30 mouse cellular contexts compared by ENCODE assay signal in genomic region chr13:115465689-115466088, GRCm38 (mm10).
"Had no signal": no experiment of that assay in that cellular context is flagged by ENCODE, and none has a peak within 500 bp of the region (broad histone marks: within the 10 kb centered on the region; RNA-seq: fewer than 3 reads in every experiment).

No protein-coding gene starts in this region.

- H3K4me3 ChIP-seq: left cerebral cortex, adult 2 months; limb, embryonic 12.5 days; limb, embryonic 15.5 days; liver, embryonic 13.5 days; liver, embryonic 15.5 days; lung, embryonic 15.5 days; megakaryocyte, embryonic 14.5 days; midbrain, embryonic 10.5 days; midbrain, embryonic 12.5 days; midbrain, embryonic 13.5 days; midbrain, embryonic 15.5 days; myocyte; neural tube, embryonic 12.5 days had no signal

- H3K27me3 ChIP-seq: limb, embryonic 12.5 days; limb, embryonic 15.5 days; liver, embryonic 13.5 days; liver, embryonic 15.5 days; lung, embryonic 15.5 days; megakaryocyte, embryonic 14.5 days; midbrain, embryonic 12.5 days; midbrain, embryonic 13.5 days; midbrain, embryonic 15.5 days; neural tube, embryonic 12.5 days had no signal

- H3K27ac ChIP-seq: left cerebral cortex, adult 2 months; limb, embryonic 12.5 days; limb, embryonic 15.5 days; liver, embryonic 13.5 days; liver, embryonic 14.5 days; liver, embryonic 15.5 days; lung, embryonic 15.5 days; macrophage; midbrain, embryonic 10.5 days; midbrain, embryonic 12.5 days; midbrain, embryonic 13.5 days; midbrain, embryonic 15.5 days; neural tube, embryonic 12.5 days had no signal

- H3K36me3 ChIP-seq: limb, embryonic 12.5 days; limb, embryonic 15.5 days; liver, embryonic 13.5 days; liver, embryonic 15.5 days; lung, embryonic 15.5 days; midbrain, embryonic 10.5 days; midbrain, embryonic 12.5 days; midbrain, embryonic 13.5 days; midbrain, embryonic 15.5 days; neural tube, embryonic 12.5 days had no signal

- H3K9me3 ChIP-seq: limb, embryonic 12.5 days; limb, embryonic 15.5 days; liver, embryonic 13.5 days; liver, embryonic 15.5 days; lung, embryonic 15.5 days; megakaryocyte, embryonic 14.5 days; midbrain, embryonic 10.5 days; midbrain, embryonic 12.5 days; midbrain, embryonic 13.5 days; midbrain, embryonic 15.5 days; neural tube, embryonic 12.5 days had no signal

- DNase-seq: left cerebral cortex, postnatal 4 days; liver; liver, embryonic 13.5 days; liver, postnatal 0 days; lung, adult 18-20 months; lung, adult 2 months; lung, embryonic 14.5 days; lung, postnatal 10 days; lung, postnatal 14 days; lung, postnatal 36 days; lung, postnatal 4 days; midbrain, embryonic 14.5 days had no signal

- H3K4me1 ChIP-seq: limb, embryonic 12.5 days; limb, embryonic 15.5 days; liver, embryonic 13.5 days; liver, embryonic 15.5 days; lung, embryonic 15.5 days; megakaryocyte, embryonic 14.5 days; midbrain, embryonic 10.5 days; midbrain, embryonic 12.5 days; midbrain, embryonic 13.5 days; midbrain, embryonic 15.5 days; neural tube, embryonic 12.5 days had no signal

- H3K9ac ChIP-seq: limb, embryonic 12.5 days; limb, embryonic 15.5 days; liver, embryonic 13.5 days; liver, embryonic 14.5 days; liver, embryonic 15.5 days; liver, postnatal 0 days; lung, embryonic 14.5 days; lung, embryonic 15.5 days; midbrain, embryonic 12.5 days; midbrain, embryonic 13.5 days; midbrain, embryonic 15.5 days; neural tube, embryonic 12.5 days had no signal

- ATAC-seq: liver, postnatal 0 days; lung, postnatal 0 days; midbrain, embryonic 13.5 days; midbrain, embryonic 15.5 days; midbrain, embryonic 16.5 days had no signal

- H3K4me2 ChIP-seq: limb, embryonic 12.5 days; limb, embryonic 15.5 days; liver, embryonic 11.5 days; liver, embryonic 13.5 days; liver, embryonic 15.5 days; lung, embryonic 14.5 days; lung, embryonic 15.5 days; midbrain, embryonic 11.5 days; midbrain, embryonic 12.5 days; midbrain, embryonic 13.5 days; midbrain, embryonic 15.5 days; neural tube, embryonic 12.5 days had no signal
